Mouse (Mus musculus) embryonic fibroblast, embryonic 13.5 days (primary cell): ENCODE measurements around the gene Pdx1.

Experiments used
- CTCF ChIP-seq: IDR thresholded peaks from 2 replicates; pipeline ENCODE4 v1.5.1; 2011; ENCODE audit warnings: mild to moderate bottlenecking, control low read depth, low read length, moderate library complexity, borderline replicate concordance; ENCODE audit not compliant: insufficient read depth
- POLR2A ChIP-seq: IDR thresholded peaks from 2 replicates; pipeline ENCODE4 v1.6.1; 2011; ENCODE audit warnings: low read depth, mild to moderate bottlenecking, control low read depth, low read length, moderate library complexity

GRCm38 (mm10) chr5:147302746-147303400 is 33.1 kb downstream of the Pdx1 start:
- TF ChIP-seq CTCF (no peak), POLR2A (no peak)
